Mouse (Mus musculus) CH12.LX (cell line): ENCODE measurements around the gene Cnpy2. TPM values are rescaled to one million over a fixed set of nuclear protein-coding genes. Genes with fewer than 3 reads are reported as not detected.

Experiments
- DNase-seq: peaks from one replicate; pipeline ENCODE4 v3.0.0-alpha.2; 2013; ENCODE audit errors: extremely low read depth
- H3K27ac ChIP-seq: 2 replicates; pipeline ENCODE4 v1.5.1; 2012; ENCODE audit warnings: low read depth, mild to moderate bottlenecking, control low read depth, moderate library complexity; ENCODE audit not compliant: insufficient read depth
- H3K27me3 ChIP-seq: replicated peaks from 2 replicates; pipeline ENCODE3; 2012; ENCODE audit warnings: inconsistent platforms
- H3K36me3 ChIP-seq, 2 experiments: replicated peaks in 1 of 2; 2 replicates each; pipeline versions ENCODE3 to v1.6.1; 2012; ENCODE audit warnings: inconsistent platforms in 1 of 2, low read length in 1 of 2, mild to moderate bottlenecking in 1 of 2, mixed read lengths in 1 of 2, moderate library complexity in 1 of 2; ENCODE audit not compliant: control insufficient read depth in 1 of 2, insufficient read depth in 1 of 2
- H3K4me1 ChIP-seq, 2 experiments: 2 replicates each; pipeline ENCODE4 v1.6.1; 2012; ENCODE audit warnings: inconsistent platforms in 1 of 2, moderate library complexity in 1 of 2; ENCODE audit not compliant: insufficient read depth in 2 of 2, control insufficient read depth in 1 of 2
- H3K4me2 ChIP-seq: 2 replicates; pipeline ENCODE4 v1.6.1; 2012; ENCODE audit warnings: low read depth, mild to moderate bottlenecking, control low read depth; ENCODE audit not compliant: poor library complexity, insufficient read depth, severe bottlenecking
- H3K4me3 ChIP-seq, 3 experiments: fragments of 150-350 bp in 1 of 3; sonication (generic) in 1 of 3; replicated peaks in 1 of 3; 2 replicates each; pipeline versions ENCODE3 to v1.5.1; 2011 to 2012; ENCODE audit warnings: low read depth in 2 of 3, low read length in 2 of 3, mild to moderate bottlenecking in 2 of 3, moderate library complexity in 2 of 3, control low read depth in 1 of 3, improper control_type of control experiment in 1 of 3, inconsistent platforms in 1 of 3, mixed read lengths in 1 of 3; ENCODE audit not compliant: poor library complexity in 1 of 3
- H3K79me2 ChIP-seq: replicated peaks from 2 replicates; pipeline ENCODE4 v1.6.1; 2012; ENCODE audit warnings: mild to moderate bottlenecking, moderate library complexity; ENCODE audit not compliant: control insufficient read depth, poor library complexity, insufficient read depth, severe bottlenecking; ENCODE audit errors: extremely low read depth
- H3K9ac ChIP-seq: 2 replicates; pipeline ENCODE4 v1.6.1; 2012; ENCODE audit warnings: low read depth, mild to moderate bottlenecking, control low read depth, moderate library complexity; ENCODE audit not compliant: insufficient read depth
- H3K9me3 ChIP-seq: replicated peaks from 2 replicates; pipeline ENCODE3; 2012; ENCODE audit warnings: low read length, inconsistent platforms, mixed read lengths
- BHLHE40 ChIP-seq: IDR thresholded peaks from 2 replicates; pipeline ENCODE4 v1.6.1; 2011; ENCODE audit warnings: mild to moderate bottlenecking, low read depth, low read length, improper control_type of control experiment
- CTCF ChIP-seq, 2 experiments: IDR thresholded peaks in 1 of 2; conservative IDR thresholded peaks in 1 of 2; 2 replicates each; pipeline ENCODE4 v1.5.1; 2011 to 2012; ENCODE audit warnings: low read depth in 2 of 2, low read length in 2 of 2, improper control_type of control experiment in 1 of 2, inconsistent platforms in 1 of 2, mild to moderate bottlenecking in 1 of 2, moderate library complexity in 1 of 2
- ELF1 ChIP-seq: IDR thresholded peaks from 2 replicates; pipeline ENCODE4 v1.6.1; 2014; ENCODE audit warnings: low read depth, mild to moderate bottlenecking, inconsistent platforms, low read length, improper control_type of control experiment
- HCFC1 ChIP-seq: IDR thresholded peaks from 2 replicates; pipeline ENCODE4 v1.6.1; 2012; ENCODE audit warnings: low read depth, mild to moderate bottlenecking, inconsistent platforms, low read length, improper control_type of control experiment
- JUN ChIP-seq: IDR thresholded peaks from 2 replicates; pipeline ENCODE4 v1.6.1; 2011; ENCODE audit warnings: low read depth, mild to moderate bottlenecking, low read length, improper control_type of control experiment, moderate library complexity; ENCODE audit not compliant: insufficient read depth
- KAT2A ChIP-seq: IDR thresholded peaks from 2 replicates; pipeline ENCODE4 v1.6.1; 2012; ENCODE audit warnings: low read length, improper control_type of control experiment, inconsistent platforms; ENCODE audit not compliant: insufficient replicate concordance
- MEF2A ChIP-seq: IDR thresholded peaks from 2 replicates; pipeline ENCODE4 v1.6.1; 2014; ENCODE audit warnings: low read depth, mild to moderate bottlenecking, inconsistent platforms, low read length, improper control_type of control experiment, borderline replicate concordance
- MYC ChIP-seq: IDR thresholded peaks from 2 replicates; pipeline ENCODE4 v1.6.1; 2011; ENCODE audit warnings: low read depth, mild to moderate bottlenecking, improper control_type of control experiment, low read length
- NRF1 ChIP-seq: IDR thresholded peaks from 2 replicates; pipeline ENCODE4 v1.6.1; 2014; ENCODE audit warnings: low read depth, mild to moderate bottlenecking, inconsistent platforms, low read length, improper control_type of control experiment, moderate library complexity
- PAX5 ChIP-seq: IDR thresholded peaks from 2 replicates; pipeline ENCODE4 v1.6.1; 2012; ENCODE audit warnings: low read length, inconsistent platforms, mixed read lengths
- RAD21 ChIP-seq: IDR thresholded peaks from 2 replicates; pipeline ENCODE4 v1.6.1; 2011; ENCODE audit warnings: low read depth, mild to moderate bottlenecking, low read length, improper control_type of control experiment, moderate library complexity
- RCOR1 ChIP-seq: conservative IDR thresholded peaks from 2 replicates; pipeline ENCODE4 v1.6.1; 2012; ENCODE audit warnings: low read depth, mild to moderate bottlenecking, inconsistent platforms, low read length, improper control_type of control experiment
- SMC3 ChIP-seq: IDR thresholded peaks from 2 replicates; pipeline ENCODE4 v1.6.1; 2011; ENCODE audit warnings: low read depth, low read length, improper control_type of control experiment
- TCF12 ChIP-seq: IDR thresholded peaks from 2 replicates; pipeline ENCODE4 v1.6.1; 2014; ENCODE audit warnings: low read depth, mild to moderate bottlenecking, inconsistent platforms, low read length, improper control_type of control experiment
- UBTF ChIP-seq: IDR thresholded peaks from 2 replicates; pipeline ENCODE4 v1.6.1; 2012; ENCODE audit warnings: low read depth, mild to moderate bottlenecking, inconsistent platforms, low read length, improper control_type of control experiment, moderate library complexity
- dilution Hi-C: fragments of 300-500 bp; cut with MboI; formaldehyde crosslinking; loops from 2 replicates; pipeline ENCODE4 v1.14.3; 2020; ENCODE audit warnings: low sequenced_read_pairs; ENCODE audit not compliant: extremely low pct_unique_long_range_greater_than_20kb, extremely low pct_ligation_motif_present
- in situ Hi-C: fragments of 300-500 bp; cut with MboI; formaldehyde crosslinking; loops from 3 replicates; pipeline ENCODE4 v1.14.3; 2019; ENCODE audit warnings: low sequenced_read_pairs, low pct_ligation_motif_present, low pct_unique_long_range_greater_than_20kb, mixed read lengths
- polyA plus RNA-seq: library from polyadenylated mRNA; unstranded; fragments of >175 nt; gene quantifications from 2 replicates; pipeline ENCODE4 v1.2.1, GENCODE M21; 2012; ENCODE audit warnings: low read depth; ENCODE audit not compliant: insufficient read length
- total RNA-seq, 2 experiments: library from RNA; depleted of rRNA; stranded (reverse); fragments of 300-350 nt in 1 of 2; fragments of >200 nt in 1 of 2; gene quantifications; 2 replicates each; pipeline ENCODE4 v1.2.3; 2012 to 2014

Gene Cnpy2
- total and polyA plus RNA-seq, 3 experiments: 64.9 to 111 (median 98.9) TPM

DNA sequence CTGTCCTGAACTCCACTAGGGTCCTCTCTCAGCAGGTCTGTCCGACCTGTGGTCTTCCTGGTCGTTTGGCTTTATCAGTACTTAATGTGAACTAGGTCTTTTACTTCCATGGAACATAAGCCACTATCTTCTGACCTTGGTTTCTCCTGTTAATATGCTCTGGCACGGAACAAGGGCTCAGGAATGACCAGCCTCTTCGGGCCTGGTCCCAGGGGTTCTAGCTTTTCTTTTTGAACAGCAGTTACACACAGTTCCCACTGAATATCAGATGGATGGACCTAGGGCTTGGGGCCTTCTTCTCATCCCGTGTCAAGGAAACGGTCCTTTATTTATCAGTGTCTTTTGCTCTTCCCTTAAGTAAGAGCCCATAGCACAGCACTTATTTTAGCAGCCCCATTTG is 39.6 kb downstream of the Cnpy2 start:
- dilution Hi-C loops: no loop called here
- Histone ChIP-seq H3K27me3 (no peaks in the 10 kb centered on the region), H3K4me1 (peaks cover 0 to 5% of the 10 kb centered on the region in 2 experiments; a peak in 1 of 4 replicates), H3K4me3 (no peak overlapping the region), H3K9ac (no peak overlapping the region), H3K27ac (no peak overlapping the region), H3K79me2 (no peaks in the 10 kb centered on the region; the same call in 1 of the 2 replicates), H3K36me3 (peaks cover 61 to 87% of the 10 kb centered on the region in 2 experiments), H3K9me3 (no peaks in the 10 kb centered on the region), H3K4me2 (no peak overlapping the region)
- TF ChIP-seq KAT2A: no peak
- TF ChIP-seq JUN: no peak
- TF ChIP-seq HCFC1: no peak
- no peak for TF ChIP-seq ELF1
- no peak for TF ChIP-seq BHLHE40
- no peak for TF ChIP-seq NRF1
- no peak for TF ChIP-seq MYC
- TF ChIP-seq RCOR1: no peak
- TF ChIP-seq UBTF: no peak
- no peak for TF ChIP-seq PAX5
- no peak for TF ChIP-seq TCF12
- DNase-seq: no peak
- in situ Hi-C loops: no loop called here

DNA sequence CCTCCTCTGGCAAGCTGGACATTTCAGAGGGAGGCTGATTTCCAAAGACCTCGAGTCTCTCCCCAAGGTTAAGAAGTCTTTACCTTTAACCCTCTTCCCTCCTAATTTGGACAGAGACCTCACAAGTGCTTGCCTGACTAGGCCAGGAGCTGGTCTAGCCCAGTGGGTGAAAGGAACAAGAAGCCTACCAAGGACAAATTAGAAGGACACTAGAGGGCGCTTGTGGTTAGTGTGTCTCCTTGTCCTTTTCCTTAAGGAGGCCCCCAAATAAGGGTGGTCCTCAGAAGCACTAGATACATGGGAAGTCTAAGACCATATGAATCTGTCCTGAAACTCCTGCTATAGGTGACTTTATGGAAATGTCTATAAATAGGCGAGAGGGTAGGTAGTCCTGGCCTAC is 40.3 kb downstream of the Cnpy2 start:
- no peak for TF ChIP-seq BHLHE40
- TF ChIP-seq MEF2A: no peak
- peak; percentile 42 for TF ChIP-seq SMC3
- peak; percentile 15 for TF ChIP-seq RAD21
- TF ChIP-seq CTCF (conservative IDR thresholded peaks at IDR 0.05 in 1 of 2, IDR thresholded peaks at IDR 0.05 in 1 of 2; ENCODE audit: low read depth in 2 of 2, low read length in 2 of 2): peak; percentile 33 to 61
- Histone ChIP-seq H3K4me2 (no peak overlapping the region), H3K27me3 (no peaks in the 10 kb centered on the region), H3K4me3 (no peak overlapping the region), H3K9ac (no peak overlapping the region), H3K79me2 (no peaks in the 10 kb centered on the region; the same call in 1 of the 2 replicates), H3K27ac (no peak overlapping the region), H3K36me3 (peaks cover 61 to 82% of the 10 kb centered on the region in 2 experiments), H3K4me1 (peaks cover 2 to 8% of the 10 kb centered on the region in 2 experiments; a peak in 3 of 4 replicates), H3K9me3 (no peaks in the 10 kb centered on the region)
- dilution Hi-C loops: no loop called here
- in situ Hi-C loops: no loop called here
- peak; percentile 35 for DNase-seq
